Mouse (Mus musculus): ENCODE measurements around the gene Defa30.
"Not testable (repeated sequence)": the region's sequence is repeated elsewhere in the genome, so short reads cannot be mapped to it uniquely, and the experiment has no call there.

The Defa30 gene

DNA sequence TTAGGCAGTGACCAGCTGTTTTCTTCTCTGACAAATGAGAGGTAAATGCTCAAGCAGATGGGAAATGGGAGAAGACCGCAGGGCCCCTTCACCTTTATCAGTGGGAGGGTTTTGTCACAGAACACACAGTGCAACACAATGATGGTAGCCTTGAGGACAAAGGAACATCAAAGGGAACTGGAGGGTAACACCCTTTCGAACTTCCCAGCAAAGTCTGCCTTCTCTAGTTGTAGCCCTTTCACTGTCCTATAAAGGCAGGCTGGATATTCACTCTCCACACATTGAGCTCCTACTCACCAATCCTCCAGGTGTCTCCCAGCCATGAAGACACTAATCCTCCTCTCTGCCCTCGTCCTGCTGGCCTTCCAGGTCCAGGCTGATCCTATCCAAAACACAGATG, at the start of gene Defa30:
Gene Defa30 (plus strand): TSS at position 301 of the 400 bp plus-strand sequence.
- DNase-seq, result peak; percentile 55

DNA sequence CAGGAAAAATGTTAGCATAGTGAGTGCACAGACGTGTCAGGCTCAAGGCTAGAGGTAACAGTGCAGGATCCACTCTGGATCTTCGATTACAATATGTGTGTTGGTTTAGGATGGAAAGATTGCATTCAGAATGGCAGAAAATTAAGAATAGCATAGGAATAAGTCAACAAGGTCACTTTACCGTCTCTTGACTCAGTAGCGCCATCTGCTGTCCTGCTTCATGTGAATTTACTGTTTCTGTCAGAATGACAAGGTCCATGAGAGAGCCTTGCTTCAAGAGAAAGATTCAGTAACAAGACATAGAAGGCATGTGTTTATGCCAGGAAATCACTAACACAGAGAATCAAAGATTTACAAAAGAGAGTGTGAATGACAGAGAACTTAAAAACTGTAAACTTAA, 41.3 kb upstream of the Defa30 start:
- no peak for DNase-seq

DNA sequence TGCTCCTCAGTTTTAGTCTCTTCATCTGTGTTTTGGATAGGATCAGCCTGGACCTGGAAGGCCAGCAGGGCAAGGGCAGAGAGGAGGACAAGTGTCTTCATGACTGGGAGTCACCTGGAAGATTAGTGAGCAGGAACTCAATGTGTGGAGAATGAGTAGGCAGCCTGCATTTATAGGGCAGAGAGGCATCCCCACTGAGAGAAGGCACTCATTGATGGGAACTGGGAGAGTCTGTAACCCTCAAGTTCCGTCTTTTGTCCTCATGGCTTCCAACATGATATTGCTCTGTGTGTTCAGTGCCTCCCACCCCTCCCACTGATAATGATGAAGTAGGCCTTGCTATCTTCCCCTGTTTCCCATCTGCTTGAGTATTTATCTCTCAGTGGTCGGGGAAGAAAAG, 38.5 kb upstream of the Defa30 start, which contains the start of gene Gm14851:
Gene Gm14851 (minus strand): TSS at position 101 of the 400 bp plus-strand sequence.
- DNase-seq, result not testable (repeated sequence)

DNA sequence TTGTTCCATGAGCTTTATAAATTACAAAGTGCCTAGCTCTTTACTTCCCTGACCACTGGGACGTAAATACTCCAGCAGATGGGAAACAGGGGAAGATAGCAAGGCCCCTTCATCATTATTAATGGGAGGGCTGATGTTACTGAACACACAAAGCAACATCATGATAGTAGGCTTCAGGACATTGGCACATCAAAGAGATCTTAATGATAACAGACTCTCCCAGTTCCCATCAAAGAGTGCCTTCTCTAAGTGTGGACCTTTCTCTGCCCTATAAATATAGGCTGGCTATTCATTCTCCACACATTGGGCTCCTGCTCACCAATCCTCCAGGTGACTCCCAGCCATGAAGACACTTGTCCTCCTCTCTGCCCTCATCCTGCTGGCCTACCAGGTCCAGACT, 27.5 kb downstream of the Defa30 start, which contains the start of gene Defa22:
Gene Defa22 (plus strand): TSS at position 301 of the 400 bp plus-strand sequence.
- DNase-seq, result not testable (repeated sequence)

Data from heart, adult 11 months (tissue).